Mouse (Mus musculus) heart, adult 10 weeks (tissue): ENCODE measurements around the gene Mtnr1a. TPM values are rescaled to one million over a fixed set of nuclear protein-coding genes. Genes with fewer than 3 reads are reported as not detected.

Experiments
- polyA plus RNA-seq: library from polyadenylated mRNA; stranded (reverse); fragments of 350-450 nt; fragmentation: Illumina TruSeq; extraction: RNeasy Lipid Tissue Mini Kit (QIAGEN cat#74804); gene quantifications from one replicate; pipeline ENCODE4 v1.2.3, GENCODE M21; 2014; ENCODE audit warnings: low read depth, low replicate concordance

Gene Mtnr1a
- not detected for polyA plus RNA-seq

GRCm38 (mm10) chr8:45068759-45069386 is at the start of gene Mtnr1a:
Gene Mtnr1a, plus strand, starts transcription at chr8:45069137.

Other genes starting within 250 kb of the Mtnr1a start
- gene Fat1, start 133.7 kb upstream of the Mtnr1a start, polyA plus RNA-seq = 13.3 TPM
- gene F11, start 192.9 kb downstream of the Mtnr1a start, polyA plus RNA-seq = not detected
- gene Klkb1, start 225.7 kb downstream of the Mtnr1a start, polyA plus RNA-seq = not detected
- gene Gm45753, start 239.3 kb downstream of the Mtnr1a start, polyA plus RNA-seq = not detected